Mouse (Mus musculus): ENCODE data around the gene Ubxn1. TPM values are rescaled to one million over a fixed set of nuclear protein-coding genes. Genes with fewer than 3 reads are reported as not detected.

The Ubxn1 gene
- polyA plus RNA-seq, 1 experiment from 2014 or later: 184 TPM

DNA sequence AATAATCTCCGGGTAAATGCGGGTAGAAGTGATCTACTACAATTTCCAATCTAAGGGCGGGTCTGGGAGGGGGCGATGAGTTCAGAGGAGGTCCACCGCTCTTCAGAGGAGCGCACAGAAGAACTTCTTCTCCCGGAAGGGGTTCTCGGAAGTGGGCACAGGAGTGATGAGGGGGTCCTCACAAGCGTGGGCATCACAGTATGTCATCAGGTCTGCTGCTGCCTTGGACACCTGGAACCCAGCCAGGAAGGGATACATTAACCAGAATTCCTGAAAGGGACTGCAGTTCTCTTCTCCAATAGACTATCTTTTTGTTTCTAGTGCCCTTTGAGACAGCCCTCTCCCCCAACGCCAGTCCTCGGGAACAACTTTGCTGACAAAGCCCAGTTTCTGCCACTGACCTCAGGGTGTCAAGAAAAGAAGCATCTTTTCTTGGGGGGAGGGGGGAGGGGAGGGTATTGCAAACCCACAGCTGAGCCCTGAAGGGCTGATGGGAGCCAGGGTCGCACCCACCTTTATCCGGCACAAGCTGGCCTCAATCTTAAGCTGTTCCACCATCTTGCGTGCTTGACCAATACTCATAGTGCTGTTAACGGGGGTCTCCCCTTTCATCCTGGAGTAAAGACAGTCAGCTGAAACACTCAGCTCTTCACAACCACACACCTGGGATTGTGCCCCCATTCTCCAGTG is 33.1 kb upstream of the Ubxn1 start:
- 10% methylated on average over 15 of the region's 15 CpGs for WGBS

DNA sequence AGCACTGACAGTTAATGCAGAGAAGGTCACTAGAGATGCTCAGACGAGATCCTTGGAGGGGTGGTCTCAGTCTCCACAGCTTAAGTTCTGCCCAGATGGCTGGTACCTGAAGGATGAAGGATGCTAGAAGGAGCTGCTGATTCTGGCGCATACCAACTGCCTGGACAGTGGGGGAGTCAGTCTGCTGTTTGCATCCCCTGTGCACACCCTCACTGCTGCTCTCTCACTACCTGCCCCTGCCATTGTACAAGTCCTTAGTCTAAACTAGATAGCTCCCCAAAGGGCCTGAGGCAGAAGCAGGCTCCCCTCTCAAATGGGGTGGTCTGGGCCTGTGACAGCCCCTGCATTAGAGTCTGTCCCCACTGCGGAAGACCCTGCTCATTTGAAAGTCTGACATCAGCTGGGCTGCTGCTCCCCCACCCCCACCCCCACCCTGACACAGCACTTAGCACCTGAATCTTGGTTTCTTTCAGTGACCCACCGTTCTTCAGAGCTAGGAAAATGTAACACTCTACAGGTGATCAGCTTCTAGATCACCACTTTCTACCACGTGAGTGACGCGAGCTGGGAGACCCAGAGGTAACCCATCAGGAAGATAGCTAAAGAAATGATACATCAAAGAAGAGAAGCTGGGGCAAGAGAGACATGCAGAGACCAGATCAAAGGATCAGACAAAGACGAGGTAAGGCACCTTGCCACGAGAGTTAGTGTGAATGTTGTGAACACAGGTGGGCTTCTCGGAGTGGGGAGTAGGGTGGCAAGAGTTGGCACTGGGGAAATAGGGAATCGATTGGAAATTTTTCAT is 32.0 kb upstream of the Ubxn1 start, which contains the start of gene Gng3:
TSS of gene Gng3 (minus strand) at position 92 of the 805 bp plus-strand sequence.
- WGBS: 35% methylated on average over 11 of the region's 11 CpGs
- DNase-seq (ENCODE audit: low spot score): peak; percentile 91
- Histone ChIP-seq H3K4me1 (ENCODE audit: control insufficient read depth, insufficient read depth, low read length) (peaks cover 15% of the 10 kb centered on the region), H3K36me3 (ENCODE audit: control insufficient read depth, insufficient read depth, low read length) (peaks cover 39% of the 10 kb centered on the region), H3K9me3 (replicated peaks; ENCODE audit: control insufficient read depth, low read length) (no peaks in the 10 kb centered on the region), H3K27ac (ENCODE audit: low read depth, low read length) (peak within 1 kb of the TSS; percentile 98), H3K4me3 (ENCODE audit: low read depth, low read length) (peak within 1 kb of the TSS; percentile 61), H3K27me3 (replicated peaks; ENCODE audit: control insufficient read depth, insufficient read depth, low read length) (no peaks in the 10 kb centered on the region), H3K4me2 (ENCODE audit: low read length) (peak within 1 kb of the TSS; percentile 64), H3K9ac (ENCODE audit: low read length) (peak within 1 kb of the TSS; percentile 89)
- peak; percentile 84 for ATAC-seq

More for the DNA sequence above, 33.1 kb upstream of the Ubxn1 start:
- Histone ChIP-seq H3K4me1 (ENCODE audit: control insufficient read depth, insufficient read depth, low read length) (peaks cover 15% of the 10 kb centered on the region), H3K9me3 (replicated peaks; ENCODE audit: control insufficient read depth, low read length) (no peaks in the 10 kb centered on the region), H3K9ac (ENCODE audit: low read length) (peak overlapping the region; percentile 89), H3K4me2 (ENCODE audit: low read length) (peak overlapping the region; percentile 64), H3K36me3 (ENCODE audit: control insufficient read depth, insufficient read depth, low read length) (peaks cover 41% of the 10 kb centered on the region), H3K27ac (ENCODE audit: low read depth, low read length) (peak overlapping the region; percentile 98), H3K27me3 (replicated peaks; ENCODE audit: control insufficient read depth, insufficient read depth, low read length) (no peaks in the 10 kb centered on the region), H3K4me3 (ENCODE audit: low read depth, low read length) (peak overlapping the region; percentile 61)
- DNase-seq (ENCODE audit: low spot score): peak; percentile 54
- ATAC-seq: no peak

DNA sequence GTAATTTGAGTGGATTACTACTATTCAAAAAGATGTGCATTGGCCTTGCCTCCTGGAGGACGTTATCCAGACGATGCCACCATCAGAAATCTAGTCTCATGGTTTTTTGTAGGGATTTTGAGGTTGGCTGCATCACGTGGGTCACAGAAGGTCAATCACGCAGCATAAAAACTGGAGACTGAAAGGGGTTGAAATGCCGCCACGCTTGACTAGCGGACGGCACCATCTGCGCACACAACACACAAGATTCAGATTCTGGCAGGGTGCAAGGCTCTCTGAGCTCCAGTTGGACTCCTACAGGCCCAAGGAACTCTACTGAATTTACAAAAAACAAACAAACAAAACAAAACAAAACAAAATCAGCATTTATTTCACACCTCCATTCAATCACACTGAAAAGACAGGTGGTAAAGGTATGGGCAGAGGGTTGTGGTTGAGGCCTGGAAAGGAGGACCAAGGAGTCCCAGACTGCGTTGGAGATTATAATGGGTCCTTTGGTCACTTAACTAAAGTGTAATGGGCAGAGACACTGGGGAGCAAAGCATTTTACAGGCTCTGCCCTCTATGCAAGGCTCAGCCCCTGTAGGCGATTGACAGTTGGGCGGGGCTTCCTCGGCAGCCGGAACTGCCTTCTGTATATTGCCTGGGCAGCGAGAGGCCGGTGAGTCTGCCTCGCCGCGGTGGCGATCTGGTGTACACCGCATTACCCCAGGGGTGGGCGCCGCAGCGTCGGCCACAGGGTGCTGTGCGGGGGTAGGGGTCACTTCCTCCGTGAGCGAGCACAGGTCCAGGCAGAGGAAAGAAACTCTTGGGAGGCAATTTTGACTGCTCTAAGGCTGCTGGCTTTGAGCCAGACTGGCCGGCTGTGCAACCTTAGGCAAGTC is 31.1 kb upstream of the Ubxn1 start:
- WGBS: 14% methylated on average over 29 of the region's 29 CpGs
- peak overlapping the region; percentile 89 for H3K9ac ChIP-seq (ENCODE audit: low read length)

DNA sequence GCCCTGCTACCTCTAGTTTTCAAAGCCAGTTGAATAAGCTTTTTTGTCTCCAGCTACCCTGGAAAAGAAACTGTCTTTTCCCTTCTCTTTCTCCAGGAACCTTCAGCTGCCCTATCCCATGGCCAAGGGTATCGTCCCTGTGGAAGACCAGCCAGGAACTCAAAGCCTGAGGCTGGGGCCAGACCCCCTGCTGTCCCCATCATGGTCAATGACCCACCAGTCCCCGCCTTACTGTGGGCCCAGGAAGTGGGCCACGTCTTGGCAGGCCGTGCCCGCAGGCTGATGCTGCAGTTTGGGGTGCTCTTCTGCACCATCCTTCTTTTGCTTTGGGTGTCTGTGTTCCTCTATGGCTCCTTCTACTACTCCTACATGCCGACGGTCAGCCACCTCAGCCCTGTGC is 30.3 kb upstream of the Ubxn1 start:
- WGBS: 90% methylated on average over 7 of the region's 7 CpGs
- Histone ChIP-seq H3K4me1 (ENCODE audit: control insufficient read depth, insufficient read depth, low read length) (peaks cover 15% of the 10 kb centered on the region), H3K4me3 (ENCODE audit: low read depth, low read length) (peak overlapping the region; percentile 61; the same call in 1 of the 2 replicates), H3K27ac (ENCODE audit: low read depth, low read length) (no peak overlapping the region), H3K9me3 (replicated peaks; ENCODE audit: control insufficient read depth, low read length) (no peaks in the 10 kb centered on the region), H3K27me3 (replicated peaks; ENCODE audit: control insufficient read depth, insufficient read depth, low read length) (no peaks in the 10 kb centered on the region), H3K36me3 (ENCODE audit: control insufficient read depth, insufficient read depth, low read length) (peaks cover 39% of the 10 kb centered on the region), H3K4me2 (ENCODE audit: low read length) (peak overlapping the region; percentile 64), H3K9ac (ENCODE audit: low read length) (peak overlapping the region; percentile 89)
- ATAC-seq (no peak), DNase-seq (ENCODE audit: low spot score) (no peak)

More for the DNA sequence above, 31.1 kb upstream of the Ubxn1 start:
- Histone ChIP-seq H3K4me3 (ENCODE audit: low read depth, low read length) (peak overlapping the region; percentile 61), H3K27me3 (replicated peaks; ENCODE audit: control insufficient read depth, insufficient read depth, low read length) (no peaks in the 10 kb centered on the region), H3K36me3 (ENCODE audit: control insufficient read depth, insufficient read depth, low read length) (peaks cover 35% of the 10 kb centered on the region), H3K9me3 (replicated peaks; ENCODE audit: control insufficient read depth, low read length) (no peaks in the 10 kb centered on the region), H3K4me2 (ENCODE audit: low read length) (peak overlapping the region; percentile 64), H3K27ac (ENCODE audit: low read depth, low read length) (peak overlapping the region; percentile 98; the same call in 1 of the 2 replicates), H3K4me1 (ENCODE audit: control insufficient read depth, insufficient read depth, low read length) (peaks cover 15% of the 10 kb centered on the region)
- DNase-seq (ENCODE audit: low spot score): peak; percentile 74
- ATAC-seq: peak; percentile 38

DNA sequence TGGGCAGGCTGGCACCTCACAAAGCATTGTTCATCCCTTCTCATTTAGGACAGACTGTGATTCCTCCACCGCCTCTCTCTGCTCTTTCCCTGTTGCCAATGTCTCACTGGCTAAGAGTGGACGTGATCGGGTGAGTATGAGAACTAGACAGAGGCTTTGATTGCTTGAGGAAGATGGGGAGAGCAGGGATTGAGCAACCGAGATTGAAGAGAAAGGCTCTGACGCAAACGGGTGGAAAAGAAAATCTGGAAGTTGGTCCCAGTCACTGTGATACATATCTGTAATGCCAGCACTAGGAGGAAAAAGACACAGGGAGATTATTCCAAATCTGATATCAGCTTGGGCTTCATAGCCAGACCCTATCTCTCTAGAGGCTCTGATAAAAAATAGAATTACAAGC is 28.3 kb upstream of the Ubxn1 start:
- no peak overlapping the region for H3K4me3 ChIP-seq (ENCODE audit: low read depth, low read length)
- no peak overlapping the region for H3K4me2 ChIP-seq (ENCODE audit: low read length)
- WGBS: 87% methylated on average over 6 of the region's 6 CpGs
- H3K36me3 ChIP-seq (ENCODE audit: control insufficient read depth, insufficient read depth, low read length): peaks cover 56% of the 10 kb centered on the region
- H3K9ac ChIP-seq (ENCODE audit: low read length): no peak overlapping the region
- H3K4me1 ChIP-seq (ENCODE audit: control insufficient read depth, insufficient read depth, low read length): peaks cover 11% of the 10 kb centered on the region
- H3K27ac ChIP-seq (ENCODE audit: low read depth, low read length): no peak overlapping the region
- no peaks in the 10 kb centered on the region for H3K27me3 ChIP-seq (replicated peaks; ENCODE audit: control insufficient read depth, insufficient read depth, low read length)
- ATAC-seq: no peak
- H3K9me3 ChIP-seq (replicated peaks; ENCODE audit: control insufficient read depth, low read length): no peaks in the 10 kb centered on the region
- no peak for DNase-seq (ENCODE audit: low spot score)

DNA sequence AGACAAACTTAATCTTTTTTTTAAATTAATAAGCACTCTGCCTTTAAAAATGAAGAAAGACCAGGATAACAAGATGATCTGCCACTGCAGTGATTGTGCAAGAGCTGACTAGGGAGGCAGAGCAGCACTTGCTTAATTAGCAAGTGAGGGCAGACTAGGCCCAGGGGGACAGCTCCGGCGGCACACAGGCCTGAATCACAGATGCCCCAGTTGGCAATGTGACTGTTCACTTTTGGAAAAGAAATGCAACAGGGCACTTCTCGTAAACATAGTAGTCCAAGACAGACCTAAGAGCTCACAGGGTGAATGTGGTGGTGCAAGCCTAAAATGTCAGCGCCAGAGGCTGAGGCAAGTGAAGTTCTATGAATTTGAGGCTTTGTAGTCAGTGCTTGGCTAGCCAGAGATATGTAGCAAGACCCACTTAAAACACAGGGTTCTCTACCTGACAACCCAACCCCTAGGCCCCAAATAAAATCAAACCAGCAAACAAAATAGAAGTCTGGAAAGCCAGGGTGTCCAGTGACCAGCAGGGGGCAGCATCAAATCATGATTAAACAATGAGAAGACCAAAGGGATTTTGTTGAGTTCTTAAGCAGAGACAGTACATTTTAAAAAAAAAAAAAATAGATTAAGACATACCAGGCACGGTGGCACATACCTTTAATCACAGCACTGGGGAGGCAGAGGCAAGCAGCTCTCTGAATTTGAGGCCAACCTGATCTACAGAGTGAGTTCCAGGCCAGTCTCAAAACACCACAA is 26.7 kb upstream of the Ubxn1 start:
- 60% methylated on average over 5 of the region's 5 CpGs for WGBS
- peaks cover 11% of the 10 kb centered on the region for H3K4me1 ChIP-seq (ENCODE audit: control insufficient read depth, insufficient read depth, low read length)
- peaks cover 67% of the 10 kb centered on the region for H3K36me3 ChIP-seq (ENCODE audit: control insufficient read depth, insufficient read depth, low read length)

DNA sequence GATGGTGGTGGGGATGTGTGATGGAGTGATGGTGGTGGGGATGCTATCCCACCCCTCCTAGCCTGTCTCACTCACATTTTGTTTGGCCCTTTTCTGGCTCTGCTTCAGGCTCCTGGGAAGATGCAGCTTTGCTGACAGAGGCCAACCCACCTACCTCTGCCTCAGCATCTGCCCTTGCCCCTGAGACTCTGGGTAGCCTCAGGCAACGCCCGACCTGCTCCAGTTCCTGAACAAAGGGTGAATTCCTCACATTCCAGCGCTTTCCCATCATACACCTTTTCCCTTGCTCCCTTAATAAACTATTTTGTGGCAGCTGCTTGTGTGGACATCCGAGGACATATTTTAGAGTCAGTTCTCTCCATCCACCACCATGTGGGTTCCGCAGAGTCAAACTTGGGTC is 22.9 kb upstream of the Ubxn1 start:
- H3K9me3 ChIP-seq (replicated peaks; ENCODE audit: control insufficient read depth, low read length): no peaks in the 10 kb centered on the region
- no peak overlapping the region for H3K4me2 ChIP-seq (ENCODE audit: low read length)
- ATAC-seq (no peak), DNase-seq (ENCODE audit: low spot score) (no peak)
- H3K36me3 ChIP-seq (ENCODE audit: control insufficient read depth, insufficient read depth, low read length): peaks cover 52% of the 10 kb centered on the region
- 81% methylated on average over 5 of the region's 5 CpGs for WGBS
- H3K4me1 ChIP-seq (ENCODE audit: control insufficient read depth, insufficient read depth, low read length): no peaks in the 10 kb centered on the region
- no peak overlapping the region for H3K4me3 ChIP-seq (ENCODE audit: low read depth, low read length)
- no peak overlapping the region for H3K27ac ChIP-seq (ENCODE audit: low read depth, low read length)
- no peaks in the 10 kb centered on the region for H3K27me3 ChIP-seq (replicated peaks; ENCODE audit: control insufficient read depth, insufficient read depth, low read length)
- H3K9ac ChIP-seq (ENCODE audit: low read length): no peak overlapping the region

More for the DNA sequence above, 26.7 kb upstream of the Ubxn1 start:
- Histone ChIP-seq H3K9ac (ENCODE audit: low read length) (no peak overlapping the region), H3K27me3 (replicated peaks; ENCODE audit: control insufficient read depth, insufficient read depth, low read length) (no peaks in the 10 kb centered on the region), H3K4me3 (ENCODE audit: low read depth, low read length) (no peak overlapping the region), H3K4me2 (ENCODE audit: low read length) (no peak overlapping the region), H3K9me3 (replicated peaks; ENCODE audit: control insufficient read depth, low read length) (no peaks in the 10 kb centered on the region), H3K27ac (ENCODE audit: low read depth, low read length) (no peak overlapping the region)
- ATAC-seq (no peak), DNase-seq (ENCODE audit: low spot score) (peak; percentile 89)

DNA sequence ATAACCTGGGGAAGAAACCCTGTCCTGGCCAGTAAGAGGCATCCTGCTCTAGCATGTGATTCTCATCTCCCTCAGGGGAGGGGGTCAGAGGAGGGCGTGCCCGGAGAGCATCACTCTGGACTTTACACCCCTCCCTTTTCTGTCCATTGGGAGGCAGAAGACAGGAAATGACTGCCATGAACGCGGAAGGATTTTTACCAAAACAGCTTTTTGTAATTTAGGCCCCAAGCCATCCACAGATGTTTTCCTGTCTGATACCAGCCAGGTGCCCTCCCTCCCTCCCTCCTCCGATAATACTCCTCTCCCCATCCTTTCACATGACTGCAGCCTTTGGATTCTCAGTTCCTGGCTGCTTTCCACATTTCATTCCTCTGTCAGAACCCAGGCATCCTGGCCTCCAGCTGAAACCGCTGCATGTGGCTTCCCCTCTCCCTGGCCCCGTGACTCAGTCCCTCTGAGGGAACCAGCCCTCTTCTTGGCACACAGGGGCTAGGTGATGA is 20.8 kb upstream of the Ubxn1 start, which contains the start of gene Lrrn4cl:
TSS of gene Lrrn4cl (plus strand) at position 367 of the 500 bp plus-strand sequence.
- no peak for DNase-seq (ENCODE audit: low spot score)
- Histone ChIP-seq H3K9me3 (replicated peaks; ENCODE audit: control insufficient read depth, low read length) (no peaks in the 10 kb centered on the region), H3K9ac (ENCODE audit: low read length) (0 out of 2 replicates have a peak within 1 kb of the TSS, but pooled peaks have one; percentile 17), H3K4me3 (ENCODE audit: low read depth, low read length) (no peak within 1 kb of the TSS), H3K27ac (ENCODE audit: low read depth, low read length) (no peak within 1 kb of the TSS), H3K4me1 (ENCODE audit: control insufficient read depth, insufficient read depth, low read length) (no peaks in the 10 kb centered on the region), H3K36me3 (ENCODE audit: control insufficient read depth, insufficient read depth, low read length) (peaks cover 36% of the 10 kb centered on the region), H3K4me2 (ENCODE audit: low read length) (no peak within 1 kb of the TSS), H3K27me3 (replicated peaks; ENCODE audit: control insufficient read depth, insufficient read depth, low read length) (no peaks in the 10 kb centered on the region)
- no peak for ATAC-seq
- 46% methylated on average over 7 of the region's 7 CpGs for WGBS

Data from forebrain, embryonic 14.5 days (tissue).